Comparison of ENCODE assay signal across 10 mouse cellular contexts in the genomic region with DNA sequence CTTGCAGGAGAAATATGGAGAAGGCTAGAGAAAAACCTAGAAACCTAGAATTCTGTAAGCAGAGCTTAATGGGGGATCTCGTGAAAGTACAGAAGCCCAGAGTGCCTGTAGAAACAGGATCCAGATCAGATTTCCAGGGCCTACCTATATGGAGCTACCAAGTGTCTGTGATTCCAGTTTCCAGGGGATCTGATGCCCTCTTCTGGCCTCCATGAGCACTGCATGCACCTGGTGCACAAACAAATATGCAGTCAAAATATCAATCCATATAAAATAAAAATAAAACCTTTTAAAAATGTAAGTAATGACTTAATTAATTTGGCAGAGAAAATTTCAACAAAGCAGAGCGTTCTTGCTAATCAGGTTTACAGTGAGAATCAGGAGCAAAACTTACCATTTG. TPM values are rescaled to one million over a fixed set of nuclear protein-coding genes. Genes with fewer than 3 reads are reported as not detected.
DNase-seq lines count a peak whose midpoint lies in the region; ATAC-seq and TF ChIP-seq lines count a peak whose summit lies in the region.
"Had no signal": no experiment of that assay in that cellular context is flagged by ENCODE, and none has a peak within 500 bp of the region (broad histone marks: within the 10 kb centered on the region; RNA-seq: fewer than 3 reads in every experiment).

No protein-coding gene starts in this region.

- H3K27me3 ChIP-seq in hindbrain, postnatal 0 days (ENCODE audit: insufficient read depth, low read length) = no peaks in the 10 kb centered on the region
- H3K27me3 ChIP-seq in hindbrain, embryonic 14.5 days (ENCODE audit: control insufficient read depth, insufficient read depth, low read length) = no peaks in the 10 kb centered on the region
- H3K27me3 ChIP-seq in hindbrain, embryonic 13.5 days = no peaks in the 10 kb centered on the region

- no peaks in the 10 kb centered on the region for H3K9me3 ChIP-seq in hindbrain, postnatal 0 days (ENCODE audit: low read length)
- no peaks in the 10 kb centered on the region for H3K9me3 ChIP-seq in hindbrain, embryonic 14.5 days (ENCODE audit: control insufficient read depth, low read length)
- no peaks in the 10 kb centered on the region; the same call in 1 of the 2 replicates for H3K9me3 ChIP-seq in hindbrain, embryonic 13.5 days

- H3K4me3 ChIP-seq in hindbrain, postnatal 0 days (ENCODE audit: low read length) = no peak overlapping the region
- no peak overlapping the region for H3K4me3 ChIP-seq in hindbrain, embryonic 14.5 days (replicated peaks; ENCODE audit: low read length)
- no peak overlapping the region for H3K4me3 ChIP-seq in hindbrain, embryonic 13.5 days

- no peak for TF ChIP-seq POLR2A in brain, embryonic 14.5 days (IDR thresholded peaks at IDR 0.05; ENCODE audit: borderline replicate concordance, extremely low read depth, insufficient read depth, insufficient read length, poor library complexity, severe bottlenecking)

- peak; percentile 75 for TF ChIP-seq CTCF in hindbrain, postnatal 0 days (IDR thresholded peaks at IDR 0.05; ENCODE audit: low read depth)
- TF ChIP-seq CTCF in brain, embryonic 14.5 days (IDR thresholded peaks at IDR 0.05; ENCODE audit: borderline replicate concordance, extremely low read depth, insufficient read depth, insufficient read length) = peak; percentile 55; the same call in 1 of the 2 replicates

- 55% methylated on average over 2 of the region's 2 CpGs for WGBS in hindbrain, postnatal 0 days
- 64% methylated on average over 2 of the region's 2 CpGs for WGBS in hindbrain, embryonic 14.5 days
- 63% methylated on average over 2 of the region's 2 CpGs for WGBS in hindbrain, embryonic 13.5 days

- no peaks in the 10 kb centered on the region for H3K36me3 ChIP-seq in hindbrain, postnatal 0 days (ENCODE audit: insufficient read depth, low read length)
- H3K36me3 ChIP-seq in hindbrain, embryonic 14.5 days (replicated peaks; ENCODE audit: control insufficient read depth, insufficient read depth) = no peaks in the 10 kb centered on the region
- no peaks in the 10 kb centered on the region for H3K36me3 ChIP-seq in hindbrain, embryonic 13.5 days

- H3K27ac ChIP-seq in hindbrain, postnatal 0 days = no peak overlapping the region
- H3K27ac ChIP-seq in hindbrain, embryonic 14.5 days = no peak overlapping the region
- no peak overlapping the region for H3K27ac ChIP-seq in hindbrain, embryonic 13.5 days
- H3K27ac ChIP-seq: macrophage had no signal

- no peak overlapping the region for H3K9ac ChIP-seq in hindbrain, postnatal 0 days (replicated peaks; ENCODE audit: low read length)
- no peak overlapping the region for H3K9ac ChIP-seq in hindbrain, embryonic 14.5 days
- no peak overlapping the region for H3K9ac ChIP-seq in hindbrain, embryonic 13.5 days

- no peak for ATAC-seq in hindbrain, postnatal 0 days
- ATAC-seq in hindbrain, embryonic 14.5 days (ENCODE audit: low FRiP score) = no peak
- no peak for ATAC-seq in activated CD4-positive, CD25-positive, alpha-beta regulatory T cell, adult 4 months
- no peak for ATAC-seq in hindbrain, embryonic 13.5 days (ENCODE audit: low FRiP score)

- H3K4me2 ChIP-seq in hindbrain, postnatal 0 days (ENCODE audit: low read depth, low read length) = no peak overlapping the region
- H3K4me2 ChIP-seq in hindbrain, embryonic 14.5 days (replicated peaks) = no peak overlapping the region
- H3K4me2 ChIP-seq in hindbrain, embryonic 13.5 days = no peak overlapping the region

- H3K4me1 ChIP-seq in hindbrain, postnatal 0 days (ENCODE audit: insufficient read depth, low read length) = no peaks in the 10 kb centered on the region
- no peaks in the 10 kb centered on the region for H3K4me1 ChIP-seq in hindbrain, embryonic 14.5 days (replicated peaks; ENCODE audit: control insufficient read depth, insufficient read depth, low read length)
- H3K4me1 ChIP-seq in hindbrain, embryonic 13.5 days (replicated peaks) = no peaks in the 10 kb centered on the region

- DNase-seq in hindbrain, postnatal 0 days (ENCODE audit: low spot score) = peak; percentile 64
- no peak for DNase-seq in hindbrain, embryonic 14.5 days (ENCODE audit: low spot score)
- peak; percentile 40 for DNase-seq in right cerebral cortex, postnatal 14 days
- DNase-seq in right cerebral cortex, adult 18-20 months = no peak
- peak; percentile 48 for DNase-seq in brain, embryonic 14.5 days (ENCODE audit: low read depth)
- DNase-seq in retina, embryonic 14.5 days (ENCODE audit: low spot score) = peak; percentile 10

RNA-seq across cellular contexts. Expression of gene Cyct, which starts 1.9 kb away (rescaled TPM):
- not detected in 2 replicates for total RNA-seq in hindbrain, postnatal 0 days (2014; rRNA removed)
- 0.29 and 0.31 TPM in 2 replicates for polyA plus RNA-seq in hindbrain, postnatal 0 days (2015; fragmentation: Nextera tagmentation; extraction: Ambion mirVana)
- 0.64 TPM in 1 of 2 replicates, not detected in the other for polyA plus RNA-seq in hindbrain, embryonic 14.5 days (2014; fragmentation: Nextera tagmentation; extraction: Ambion mirVana)
- not detected in 2 replicates for polyA plus RNA-seq in brain, embryonic 14.5 days (2012; rRNA removed)
- polyA plus RNA-seq in activated CD4-positive, CD25-positive, alpha-beta regulatory T cell, adult 4 months (2017; shearing (Covaris generic)) = not detected
- not detected in 2 replicates for polyA plus RNA-seq in hindbrain, embryonic 13.5 days (2015; fragmentation: Nextera tagmentation; extraction: Ambion mirVana)
- polyA plus RNA-seq: intestine, embryonic 14.5 days; macrophage had no signal

RNA-seq across cellular contexts. Expression of gene Rbm45, which starts 7.7 kb away (rescaled TPM):
- total RNA-seq in hindbrain, postnatal 0 days (2014; rRNA removed) = 27.1 and 32.6 TPM in 2 replicates
- 15.1 and 15.3 TPM in 2 replicates for polyA plus RNA-seq in hindbrain, postnatal 0 days (2015; fragmentation: Nextera tagmentation; extraction: Ambion mirVana)
- 15.9 and 17.1 TPM in 2 replicates for polyA plus RNA-seq in hindbrain, embryonic 14.5 days (2014; fragmentation: Nextera tagmentation; extraction: Ambion mirVana)
- polyA plus RNA-seq in brain, embryonic 14.5 days (2012; rRNA removed) = 34.7 and 38.5 TPM in 2 replicates
- 10 to 100 TPM in 1 of 2 experiments, 1 to 10 TPM in 1; 6.7 to 18.9 TPM for polyA plus RNA-seq in activated CD4-positive, CD25-positive, alpha-beta regulatory T cell, adult 4 months (2017; shearing (Covaris generic))
- polyA plus RNA-seq in hindbrain, embryonic 13.5 days (2015; fragmentation: Nextera tagmentation; extraction: Ambion mirVana) = 22.1 and 25.6 TPM in 2 replicates

RNA-seq across cellular contexts. Expression of gene Pde11a, which starts 23.5 kb away (rescaled TPM):
- 0.58 and 3.1 TPM in 2 replicates for total RNA-seq in hindbrain, postnatal 0 days (2014; rRNA removed)
- 1.0 and 1.3 TPM in 2 replicates for polyA plus RNA-seq in hindbrain, postnatal 0 days (2015; fragmentation: Nextera tagmentation; extraction: Ambion mirVana)
- polyA plus RNA-seq in hindbrain, embryonic 14.5 days (2014; fragmentation: Nextera tagmentation; extraction: Ambion mirVana) = 1.4 and 1.7 TPM in 2 replicates
- 0.37 and 0.53 TPM in 2 replicates for polyA plus RNA-seq in brain, embryonic 14.5 days (2012; rRNA removed)
- polyA plus RNA-seq in activated CD4-positive, CD25-positive, alpha-beta regulatory T cell, adult 4 months (2017; shearing (Covaris generic)) = 1 to 10 TPM; 6.6 to 6.9 TPM
- polyA plus RNA-seq in hindbrain, embryonic 13.5 days (2015; fragmentation: Nextera tagmentation; extraction: Ambion mirVana) = 1.6 TPM in 2 replicates
- polyA plus RNA-seq: macrophage had no signal

RNA-seq across cellular contexts. Expression of gene Osbpl6, which starts 44.2 kb away (rescaled TPM):
- total RNA-seq in hindbrain, postnatal 0 days (2014; rRNA removed) = 23.8 and 37.8 TPM in 2 replicates
- 28.6 and 30.9 TPM in 2 replicates for polyA plus RNA-seq in hindbrain, postnatal 0 days (2015; fragmentation: Nextera tagmentation; extraction: Ambion mirVana)
- polyA plus RNA-seq in hindbrain, embryonic 14.5 days (2014; fragmentation: Nextera tagmentation; extraction: Ambion mirVana) = 29.6 and 31.2 TPM in 2 replicates
- polyA plus RNA-seq in brain, embryonic 14.5 days (2012; rRNA removed) = 13.2 and 18.4 TPM in 2 replicates
- not detected for polyA plus RNA-seq in activated CD4-positive, CD25-positive, alpha-beta regulatory T cell, adult 4 months (2017; shearing (Covaris generic))
- 24.2 and 27.7 TPM in 2 replicates for polyA plus RNA-seq in hindbrain, embryonic 13.5 days (2015; fragmentation: Nextera tagmentation; extraction: Ambion mirVana)
- polyA plus RNA-seq: macrophage had no signal

Comparison
In these comparisons a context has a peak if more than half of its experiments do, and no peak if none do; other contexts are left out.
1. DNase-seq: peak in hindbrain, postnatal 0 days (single experiment), right cerebral cortex, postnatal 14 days (single experiment), brain, embryonic 14.5 days (single experiment) and retina, embryonic 14.5 days (single experiment); none in hindbrain, embryonic 14.5 days (single experiment) and right cerebral cortex, adult 18-20 months (single experiment).